Mouse (Mus musculus): ENCODE data around the gene Bdkrb1. TPM values are rescaled to one million over a fixed set of nuclear protein-coding genes. Genes with fewer than 3 reads are reported as not detected.

Gene Bdkrb1
- polyA plus RNA-seq (2014; fragmentation: Nextera tagmentation; extraction: Ambion mirVana): not detected in 2 replicates

- H3K9me3 ChIP-seq (ENCODE audit: low read depth, low read length): no peaks in the 10 kb centered on the region
- no peak within 1 kb of the TSS for H3K4me3 ChIP-seq (ENCODE audit: low read depth, low read length)
- H3K4me2 ChIP-seq: no peak within 1 kb of the TSS
- no peak within 1 kb of the TSS for H3K9ac ChIP-seq
- no peak for ATAC-seq (ENCODE audit: insufficient read depth)
- 76% methylated on average over 11 of the region's 11 CpGs for WGBS
- H3K27ac ChIP-seq (ENCODE audit: low read depth): no peak within 1 kb of the TSS
- H3K4me1 ChIP-seq (ENCODE audit: insufficient read depth): no peaks in the 10 kb centered on the region
- no peak for DNase-seq
- TF ChIP-seq CTCF (IDR thresholded peaks at IDR 0.05; ENCODE audit: low read depth): no peak
- H3K36me3 ChIP-seq (ENCODE audit: insufficient read depth): no peaks in the 10 kb centered on the region
- H3K27me3 ChIP-seq (ENCODE audit: insufficient read depth, low read length): no peaks in the 10 kb centered on the region
These were observed at the start of gene Bdkrb1 for GRCm38 (mm10) chr12:105602581-105603210. TSS of gene Bdkrb1 (plus strand) at chr12:105603085.

- 51% methylated on average over 8 of the region's 8 CpGs for WGBS
- no peak for DNase-seq
- H3K9ac ChIP-seq: no peak overlapping the region
These were observed 48.6 kb upstream of the Bdkrb1 start for GRCm38 (mm10) chr12:105554151-105554772.

GRCm38 (mm10) chr12:105555172-105555571 lies 47.7 kb upstream of the Bdkrb1 start:
- no peak overlapping the region for H3K4me3 ChIP-seq (ENCODE audit: low read depth, low read length)
- H3K36me3 ChIP-seq (ENCODE audit: insufficient read depth): no peaks in the 10 kb centered on the region
- peak overlapping the region; percentile 12; the same call in 1 of the 2 replicates for H3K27ac ChIP-seq (ENCODE audit: low read depth)
- 50% methylated on average over 5 of the region's 5 CpGs for WGBS
- H3K27me3 ChIP-seq (ENCODE audit: insufficient read depth, low read length): no peaks in the 10 kb centered on the region
- DNase-seq (no peak), ATAC-seq (ENCODE audit: insufficient read depth) (no peak)
- no peak overlapping the region for H3K9ac ChIP-seq
- H3K9me3 ChIP-seq (ENCODE audit: low read depth, low read length): no peaks in the 10 kb centered on the region
- peaks cover 16% of the 10 kb centered on the region for H3K4me1 ChIP-seq (ENCODE audit: insufficient read depth)
- TF ChIP-seq CTCF (IDR thresholded peaks at IDR 0.05; ENCODE audit: low read depth): no peak
- H3K4me2 ChIP-seq: no peak overlapping the region

More at GRCm38 (mm10) chr12:105554151-105554772, 48.6 kb upstream of the Bdkrb1 start:
- H3K27me3 ChIP-seq (ENCODE audit: insufficient read depth, low read length): no peaks in the 10 kb centered on the region
- H3K4me1 ChIP-seq (ENCODE audit: insufficient read depth): peaks cover 16% of the 10 kb centered on the region
- no peaks in the 10 kb centered on the region for H3K36me3 ChIP-seq (ENCODE audit: insufficient read depth)
- no peak overlapping the region for H3K27ac ChIP-seq (ENCODE audit: low read depth)
- no peak for TF ChIP-seq CTCF (IDR thresholded peaks at IDR 0.05; ENCODE audit: low read depth)
- no peaks in the 10 kb centered on the region for H3K9me3 ChIP-seq (ENCODE audit: low read depth, low read length)
- no peak overlapping the region for H3K4me2 ChIP-seq
- peak; percentile 32; the same call in 1 of the 2 replicates for ATAC-seq (ENCODE audit: insufficient read depth)
- no peak overlapping the region for H3K4me3 ChIP-seq (ENCODE audit: low read depth, low read length)

GRCm38 (mm10) chr12:105557250-105557925 lies 45.5 kb upstream of the Bdkrb1 start:
- Histone ChIP-seq H3K4me3 (ENCODE audit: low read depth, low read length) (no peak overlapping the region), H3K36me3 (ENCODE audit: insufficient read depth) (no peaks in the 10 kb centered on the region), H3K9ac (no peak overlapping the region), H3K4me2 (no peak overlapping the region), H3K27me3 (ENCODE audit: insufficient read depth, low read length) (peaks cover 12% of the 10 kb centered on the region), H3K27ac (ENCODE audit: low read depth) (no peak overlapping the region), H3K4me1 (ENCODE audit: insufficient read depth) (peaks cover 16% of the 10 kb centered on the region), H3K9me3 (ENCODE audit: low read depth, low read length) (no peaks in the 10 kb centered on the region)
- 59% methylated on average over 7 of the region's 7 CpGs for WGBS
- ATAC-seq (ENCODE audit: insufficient read depth): no peak
- no peak for TF ChIP-seq CTCF (IDR thresholded peaks at IDR 0.05; ENCODE audit: low read depth)
- DNase-seq: peak; percentile 52

GRCm38 (mm10) chr12:105561007-105561534 lies 41.8 kb upstream of the Bdkrb1 start:
- Histone ChIP-seq H3K9me3 (ENCODE audit: low read depth, low read length) (no peaks in the 10 kb centered on the region), H3K27ac (ENCODE audit: low read depth) (no peak overlapping the region), H3K4me3 (ENCODE audit: low read depth, low read length) (no peak overlapping the region), H3K27me3 (ENCODE audit: insufficient read depth, low read length) (peaks cover 38% of the 10 kb centered on the region), H3K4me1 (ENCODE audit: insufficient read depth) (no peaks in the 10 kb centered on the region), H3K9ac (no peak overlapping the region), H3K36me3 (ENCODE audit: insufficient read depth) (no peaks in the 10 kb centered on the region), H3K4me2 (no peak overlapping the region)
- no peak for TF ChIP-seq CTCF (IDR thresholded peaks at IDR 0.05; ENCODE audit: low read depth)
- DNase-seq (no peak), ATAC-seq (ENCODE audit: insufficient read depth) (no peak)
- WGBS: 38% methylated on average over 8 of the region's 8 CpGs

GRCm38 (mm10) chr12:105562056-105562820 lies 40.6 kb upstream of the Bdkrb1 start:
- H3K27ac ChIP-seq (ENCODE audit: low read depth): no peak overlapping the region
- no peak for DNase-seq
- 27% methylated on average over 8 of the region's 8 CpGs for WGBS
- H3K36me3 ChIP-seq (ENCODE audit: insufficient read depth): no peaks in the 10 kb centered on the region
- peak overlapping the region; percentile 61 for H3K4me2 ChIP-seq
- no peak overlapping the region for H3K9ac ChIP-seq
- peak overlapping the region; percentile 22 for H3K4me3 ChIP-seq (ENCODE audit: low read depth, low read length)
- H3K9me3 ChIP-seq (ENCODE audit: low read depth, low read length): peaks cover 5% of the 10 kb centered on the region
- H3K4me1 ChIP-seq (ENCODE audit: insufficient read depth): no peaks in the 10 kb centered on the region
- H3K27me3 ChIP-seq (ENCODE audit: insufficient read depth, low read length): peaks cover 38% of the 10 kb centered on the region
- TF ChIP-seq CTCF (IDR thresholded peaks at IDR 0.05; ENCODE audit: low read depth): no peak
- no peak for ATAC-seq (ENCODE audit: insufficient read depth)

Data from lung, embryonic 14.5 days (tissue).